In the genomic region with DNA sequence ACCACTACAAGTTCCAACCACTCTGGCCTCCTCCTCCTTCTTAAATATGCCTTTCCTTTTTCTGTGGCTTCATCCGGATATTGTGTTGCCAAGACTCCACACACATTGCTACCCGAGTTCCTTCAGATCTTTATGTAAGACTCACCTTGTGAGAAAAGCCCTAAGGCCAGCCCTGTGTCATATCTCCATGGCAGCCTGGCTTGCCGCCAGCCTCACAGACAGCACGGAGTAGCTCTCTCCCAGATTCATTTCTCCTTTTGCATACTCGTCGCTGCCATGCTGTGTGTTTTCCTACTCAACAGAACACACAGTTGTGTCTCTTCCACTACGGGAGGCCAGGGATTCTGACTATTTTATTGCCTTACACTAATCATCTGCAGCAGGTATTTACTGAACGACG, we compare ENCODE assay signal across 10 mouse cellular contexts.
DNase-seq lines count a peak whose midpoint lies in the region; ATAC-seq lines count a peak whose summit lies in the region.
"Had no signal": no experiment of that assay in that cellular context is flagged by ENCODE, and none has a peak within 500 bp of the region (broad histone marks: within the 10 kb centered on the region; RNA-seq: fewer than 3 reads in every experiment).

No protein-coding gene starts in this region.

- WGBS in embryonic facial prominence, embryonic 13.5 days, result 63% methylated on average over 9 of the region's 9 CpGs

- H3K27ac ChIP-seq in embryonic facial prominence, embryonic 13.5 days, result peak overlapping the region; percentile 51; the same call in 1 of the 2 replicates
- H3K27ac ChIP-seq: liver, embryonic 13.5 days had no signal

- no peak overlapping the region for H3K4me2 ChIP-seq in embryonic facial prominence, embryonic 13.5 days
- H3K4me2 ChIP-seq: liver, embryonic 13.5 days had no signal

- H3K9me3 ChIP-seq in embryonic facial prominence, embryonic 13.5 days, result no peaks in the 10 kb centered on the region
- H3K9me3 ChIP-seq: liver, embryonic 13.5 days had no signal

- ATAC-seq in embryonic facial prominence, embryonic 13.5 days (ENCODE audit: insufficient number of reproducible peaks, insufficient read depth, low FRiP score, low TSS enrichment, low read depth), result no peak

- H3K27me3 ChIP-seq in embryonic facial prominence, embryonic 13.5 days, result no peaks in the 10 kb centered on the region
- H3K27me3 ChIP-seq: liver, embryonic 13.5 days had no signal

- no peak overlapping the region for H3K9ac ChIP-seq in embryonic facial prominence, embryonic 13.5 days
- H3K9ac ChIP-seq: liver, embryonic 13.5 days had no signal

- peak; percentile 13 for DNase-seq in layer of hippocampus, adult 9-11 months
- no peak for DNase-seq in layer of hippocampus, adult 8-10 months (ENCODE audit: low spot score in 2 of 2)
- DNase-seq in NIH3T3 (ENCODE audit: low read depth) (peak; percentile 8), MN1 (ENCODE audit: low spot score) (no peak)
- peak; percentile 49 for DNase-seq in adrenal gland, postnatal 10 days
- DNase-seq in thymus, adult 18-20 months, result no peak
- DNase-seq: kidney, adult 2 months; liver, embryonic 13.5 days; spleen, adult 18-20 months had no signal

- H3K4me3 ChIP-seq in embryonic facial prominence, embryonic 13.5 days, result no peak overlapping the region
- H3K4me3 ChIP-seq: liver, embryonic 13.5 days had no signal

- H3K36me3 ChIP-seq in embryonic facial prominence, embryonic 13.5 days, result no peaks in the 10 kb centered on the region
- H3K36me3 ChIP-seq: liver, embryonic 13.5 days had no signal

- H3K4me1 ChIP-seq in embryonic facial prominence, embryonic 13.5 days, result peaks cover 20% of the 10 kb centered on the region
- H3K4me1 ChIP-seq: liver, embryonic 13.5 days had no signal

Comparison
In these comparisons a context has a peak if more than half of its experiments do, and no peak if none do; other contexts are left out.
1. DNase-seq: peak in layer of hippocampus, adult 9-11 months (single experiment), NIH3T3 (single experiment) and adrenal gland, postnatal 10 days (single experiment); none in layer of hippocampus, adult 8-10 months (0 of 2), thymus, adult 18-20 months (0 of 2) and MN1 (single experiment).